Mouse (Mus musculus): ENCODE data around the gene Zdhhc16. TPM values are rescaled to one million over a fixed set of nuclear protein-coding genes. Genes with fewer than 3 reads are reported as not detected.
"Not testable (repeated sequence)": the region's sequence is repeated elsewhere in the genome, so short reads cannot be mapped to it uniquely, and the experiment has no call there.

Gene Zdhhc16
- total RNA-seq, 2 experiments from 2014 or later, result 45.4 to 48.5 TPM

DNA sequence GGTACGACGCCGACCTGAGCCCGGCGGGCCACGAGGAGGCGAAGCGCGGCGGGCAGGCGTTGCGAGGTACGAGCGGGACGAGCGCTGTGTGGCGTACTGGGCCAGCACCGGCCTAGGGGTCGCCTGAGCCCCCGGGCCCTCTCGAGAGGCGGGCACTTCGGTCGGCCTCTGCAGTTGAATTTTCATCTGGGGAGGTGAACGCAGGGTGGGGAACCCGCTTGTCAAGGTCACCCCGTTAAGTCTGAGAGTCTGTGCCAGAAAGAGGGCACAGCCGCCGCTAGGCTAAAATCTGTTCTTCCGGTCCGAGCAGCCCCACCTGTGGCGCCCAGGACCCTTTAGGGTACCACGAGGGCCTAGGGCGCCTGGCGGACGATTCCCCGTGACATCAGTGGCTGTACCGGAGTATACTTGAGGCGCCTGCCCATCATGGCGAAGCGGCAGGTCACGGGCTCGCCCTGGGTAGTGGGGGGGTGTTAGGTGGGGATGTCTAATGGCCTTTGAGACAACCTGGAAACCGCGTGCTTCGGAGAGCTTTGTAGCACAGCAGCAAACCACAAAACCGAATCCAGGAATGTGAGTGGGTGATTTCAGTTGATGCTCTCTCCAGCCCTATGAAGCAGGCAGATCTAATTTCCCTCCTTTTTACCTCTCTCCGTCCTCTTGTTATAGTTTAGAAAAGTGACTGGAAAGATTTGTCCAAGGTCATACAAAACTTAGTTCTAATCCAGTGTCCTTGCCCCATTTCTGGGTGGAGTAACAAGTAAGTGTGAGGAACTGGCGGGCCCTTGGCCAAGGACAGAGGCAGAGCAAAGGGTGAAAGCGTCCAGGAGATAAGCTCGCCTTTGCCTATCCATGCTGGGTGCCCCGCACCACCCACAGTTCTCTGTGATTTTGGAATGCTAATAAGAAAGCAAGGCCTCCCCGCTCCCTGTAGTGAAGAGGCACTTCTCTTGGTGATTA is 20.9 kb upstream of the Zdhhc16 start:
- DNase-seq (ENCODE audit: low spot score in 2 of 2), result no peak
- intact Hi-C loops (cut with DNase I), result no loop called here

- intact Hi-C loops (cut with DNase I), result no loop called here
- DNase-seq (ENCODE audit: low spot score in 2 of 2), result no peak
These were observed 19.3 kb upstream of the Zdhhc16 start for GRCm38 (mm10) chr19:41913774-41914591.

DNA sequence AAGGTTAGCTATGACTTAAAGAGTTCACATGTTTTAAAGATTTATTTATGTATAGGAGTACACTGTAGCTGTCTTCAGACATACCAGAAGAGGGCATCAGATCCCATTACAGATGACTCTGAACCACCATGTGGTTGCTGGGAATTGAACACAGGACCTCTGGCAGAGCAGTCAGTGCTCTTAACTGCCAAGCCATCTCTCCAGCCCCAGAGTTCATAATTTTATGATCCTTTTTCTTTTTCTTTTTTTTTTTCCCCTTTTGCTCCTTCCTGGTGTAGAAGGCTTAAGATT is 18.7 kb upstream of the Zdhhc16 start:
- intact Hi-C loops (cut with DNase I), result not testable (repeated sequence)

GRCm38 (mm10) chr19:41915294-41915693 is 18.0 kb upstream of the Zdhhc16 start:
- DNase-seq (ENCODE audit: low spot score in 2 of 2), result no peak
- intact Hi-C loops (cut with DNase I), result no loop called here

More for the DNA sequence above, 18.7 kb upstream of the Zdhhc16 start:
- not testable (repeated sequence) for DNase-seq (ENCODE audit: low spot score in 2 of 2)

GRCm38 (mm10) chr19:41916853-41917252 is 16.4 kb upstream of the Zdhhc16 start:
- intact Hi-C loops (cut with DNase I), result no loop called here
- no peak for DNase-seq (ENCODE audit: low spot score in 2 of 2)

DNA sequence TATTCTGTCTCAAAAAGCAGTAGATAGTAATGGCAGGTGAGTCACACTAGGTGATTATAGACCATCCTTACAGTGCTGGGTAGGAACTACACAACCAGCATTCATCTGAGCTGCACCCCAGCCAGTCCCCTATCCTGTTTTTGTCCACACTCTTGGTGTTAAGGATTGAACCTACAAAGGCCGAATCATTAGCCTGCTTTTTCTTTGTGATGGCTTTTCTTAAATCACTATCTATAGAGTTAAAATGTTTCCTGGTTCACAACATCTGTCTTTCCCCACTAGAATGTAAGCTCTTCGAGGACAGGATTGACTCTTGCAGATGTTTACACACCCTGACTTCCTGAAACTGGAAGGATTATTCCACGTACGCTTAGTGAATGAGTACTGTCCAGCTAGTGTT is 13.8 kb upstream of the Zdhhc16 start:
- intact Hi-C loops (cut with DNase I), result no loop called here

DNA sequence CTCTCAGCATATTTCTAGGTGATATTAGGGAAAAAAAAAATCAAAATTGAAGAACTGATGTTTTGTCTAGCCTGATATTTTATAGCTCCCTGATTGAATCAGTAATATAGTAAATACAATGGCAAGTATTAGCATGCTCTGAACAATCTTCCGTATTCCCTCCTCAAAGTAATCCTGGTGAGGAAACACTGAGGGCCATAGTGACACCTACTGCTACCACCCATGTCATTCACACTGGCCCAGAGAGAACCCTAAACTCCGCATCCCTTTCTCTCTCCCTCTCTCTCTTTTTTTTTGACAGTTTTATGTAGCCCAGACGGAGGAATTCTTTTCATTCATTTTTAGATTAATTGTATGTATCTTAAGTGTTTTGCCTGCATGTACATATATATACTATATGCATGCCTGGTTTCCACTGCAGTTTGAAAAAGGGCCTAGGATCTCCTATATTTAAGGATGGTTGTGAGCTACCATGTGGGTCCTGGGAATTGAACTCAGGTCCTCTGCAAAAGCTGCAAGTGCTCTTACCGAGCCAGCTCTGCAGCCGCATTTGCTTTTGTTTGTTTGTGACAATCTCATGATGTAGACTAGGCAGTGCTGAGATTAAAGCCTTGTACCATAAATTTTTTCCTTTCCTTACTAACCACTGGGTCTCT is 12.7 kb upstream of the Zdhhc16 start:
- intact Hi-C loops (cut with DNase I), result no loop called here
- no peak for DNase-seq (ENCODE audit: low spot score in 2 of 2)

More for the DNA sequence above, 13.8 kb upstream of the Zdhhc16 start:
- DNase-seq (ENCODE audit: low spot score in 2 of 2), result no peak

DNA sequence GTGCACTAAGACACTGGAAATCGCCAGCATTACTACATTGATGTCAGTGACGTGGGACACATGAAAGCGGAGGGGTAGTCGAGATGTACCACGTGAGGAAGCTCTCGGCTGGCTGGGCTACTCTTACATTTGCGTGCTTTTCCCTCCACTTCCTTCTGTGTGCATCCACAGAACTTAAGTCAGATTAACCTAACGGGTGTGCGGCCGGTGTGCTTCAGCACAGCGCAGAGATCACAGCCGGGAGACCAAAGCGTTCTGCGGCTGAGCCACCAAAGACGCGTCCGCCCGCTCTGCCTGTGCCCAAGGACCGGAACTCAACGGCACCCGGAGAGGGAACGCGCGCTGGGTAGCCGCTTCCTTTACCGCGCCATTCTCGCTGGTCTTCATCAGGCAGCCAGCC is 594 bp upstream of the Zdhhc16 start:
- DNase-seq (ENCODE audit: low spot score in 2 of 2), result peak in 1 of 2 experiments; percentile 28
- intact Hi-C loops (cut with DNase I), result no loop called here

DNA sequence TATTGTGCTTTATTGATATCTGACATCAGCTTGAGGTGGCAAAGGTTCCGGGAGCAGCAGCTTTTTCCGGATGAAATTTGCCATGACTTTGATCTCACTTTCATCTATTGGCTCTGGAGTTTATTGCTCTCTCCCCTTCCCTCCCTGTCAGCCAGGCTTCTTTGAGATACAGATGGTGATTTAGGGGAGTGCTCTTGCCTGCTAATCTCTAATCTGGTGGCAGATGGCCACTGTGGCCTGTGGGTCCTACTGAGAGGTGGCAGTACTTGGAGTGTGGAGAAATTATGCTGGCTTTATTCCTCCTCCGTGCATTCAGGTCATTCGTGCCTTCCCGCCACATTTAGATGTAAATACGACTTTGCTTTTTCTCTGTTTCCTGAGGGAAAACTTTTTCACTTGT is 844 bp downstream of the Zdhhc16 start:
- intact Hi-C loops (cut with DNase I), result loop anchor here (2.0 kb wide), 1 partner anchor 47 kb away; the partner anchor contains the start of genes Mms19 and Ubtd1
- no peak for DNase-seq (ENCODE audit: low spot score in 2 of 2)

DNA sequence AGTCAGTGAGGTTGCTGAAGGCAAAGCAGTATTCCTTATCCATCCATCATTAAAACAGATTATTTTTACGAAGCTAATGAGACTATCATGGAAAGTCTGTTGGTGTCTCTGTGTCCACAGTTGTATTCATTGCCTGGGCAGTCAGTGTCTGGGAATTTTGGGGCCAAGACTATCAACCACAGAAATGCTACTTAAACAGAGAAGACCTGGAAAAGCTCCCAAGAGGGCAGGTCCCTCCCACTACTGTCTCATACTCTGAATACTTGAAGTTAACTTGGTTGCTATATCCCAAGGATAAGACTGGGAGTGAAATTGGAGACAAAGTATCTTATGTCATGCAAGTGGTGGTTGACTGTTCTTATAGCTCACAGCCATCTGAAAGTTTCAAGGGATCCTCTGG is 2.6 kb downstream of the Zdhhc16 start:
- intact Hi-C loops (cut with DNase I), result loop anchor here (2.0 kb wide), 1 partner anchor 45 kb away; the partner anchor contains the start of genes Mms19 and Ubtd1
- DNase-seq (ENCODE audit: low spot score in 2 of 2), result no peak

DNA sequence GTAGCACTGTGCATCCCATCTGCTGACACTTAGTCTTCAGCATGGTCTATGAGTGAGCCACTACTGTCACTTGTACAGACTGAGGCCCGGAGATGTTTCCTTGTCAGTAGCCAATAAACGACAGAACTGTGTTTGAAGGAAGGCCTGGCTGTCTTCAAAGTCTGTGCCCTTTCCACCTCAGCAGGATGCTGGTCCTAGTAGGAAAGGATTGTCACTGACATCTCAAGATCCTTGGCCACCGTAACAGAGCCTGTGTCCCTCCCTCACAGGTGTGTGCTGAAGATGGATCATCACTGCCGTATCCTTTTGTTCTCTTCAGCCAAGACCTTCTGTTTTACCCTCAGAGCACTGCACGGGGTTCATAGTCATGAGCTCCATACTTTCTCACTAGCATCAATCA is 5.3 kb downstream of the Zdhhc16 start:
- intact Hi-C loops (cut with DNase I), result no loop called here
- DNase-seq (ENCODE audit: low spot score in 2 of 2), result no peak

DNA sequence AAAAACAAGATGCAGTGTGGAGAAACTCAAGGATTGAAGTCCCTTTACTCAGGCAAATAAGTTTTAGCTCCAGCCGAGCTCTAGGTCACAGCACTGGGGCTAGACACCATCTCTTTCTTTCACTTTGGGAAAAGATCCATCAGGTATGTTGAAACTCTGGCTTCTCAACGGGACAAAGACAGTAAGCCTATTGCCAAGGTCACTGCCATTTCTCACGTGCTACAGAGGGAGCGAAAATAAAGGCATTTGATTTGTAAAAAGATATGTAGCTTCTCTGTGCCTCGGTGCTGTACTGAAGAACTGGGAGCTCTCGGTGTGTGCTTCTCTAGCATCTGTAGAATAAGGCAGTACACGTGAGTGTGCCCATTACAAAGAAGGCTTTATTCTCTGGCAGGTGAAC is 10.6 kb downstream of the Zdhhc16 start:
- no peak for DNase-seq (ENCODE audit: low spot score in 2 of 2)
- intact Hi-C loops (cut with DNase I), result no loop called here

GRCm38 (mm10) chr19:41952287-41952686 is 19.0 kb downstream of the Zdhhc16 start:
- intact Hi-C loops (cut with DNase I), result loop anchor here (5.0 kb wide), 1 partner anchor 75 kb away; no protein-coding TSS in a partner anchor

GRCm38 (mm10) chr19:41953574-41953973 is 20.3 kb downstream of the Zdhhc16 start:
- intact Hi-C loops (cut with DNase I), result loop anchor here (5.0 kb wide), 1 partner anchor 74 kb away; no protein-coding TSS in a partner anchor
- no peak for DNase-seq (ENCODE audit: low spot score in 2 of 2)

More at GRCm38 (mm10) chr19:41952287-41952686, 19.0 kb downstream of the Zdhhc16 start:
- no peak for DNase-seq (ENCODE audit: low spot score in 2 of 2)

DNA sequence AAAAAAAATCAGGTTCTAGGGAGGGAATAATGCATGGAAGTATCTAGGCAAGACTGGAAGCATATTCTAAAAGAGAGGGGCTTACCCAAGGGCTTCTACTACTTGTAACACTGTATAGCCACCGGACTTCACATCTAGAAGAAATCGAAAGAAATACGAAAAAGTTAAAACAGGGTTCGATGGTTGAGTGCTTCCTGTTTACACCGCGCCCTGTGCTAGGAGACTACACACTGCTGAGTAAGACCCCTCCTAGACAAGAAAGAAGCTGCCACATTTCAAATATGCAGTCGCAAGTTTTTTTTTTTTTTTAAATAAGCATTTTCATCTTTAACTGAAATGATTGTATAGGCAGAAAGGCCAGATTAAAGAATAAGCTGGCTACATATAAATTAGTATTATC is 36.3 kb downstream of the Zdhhc16 start:
- no peak for DNase-seq (ENCODE audit: low spot score in 2 of 2)
- intact Hi-C loops (cut with DNase I), result no loop called here

GRCm38 (mm10) chr19:41973891-41974794 is 40.9 kb downstream of the Zdhhc16 start:
- DNase-seq (ENCODE audit: low spot score in 2 of 2), result peak; percentile 50 to 51
- intact Hi-C loops (cut with DNase I), result no loop called here

DNA sequence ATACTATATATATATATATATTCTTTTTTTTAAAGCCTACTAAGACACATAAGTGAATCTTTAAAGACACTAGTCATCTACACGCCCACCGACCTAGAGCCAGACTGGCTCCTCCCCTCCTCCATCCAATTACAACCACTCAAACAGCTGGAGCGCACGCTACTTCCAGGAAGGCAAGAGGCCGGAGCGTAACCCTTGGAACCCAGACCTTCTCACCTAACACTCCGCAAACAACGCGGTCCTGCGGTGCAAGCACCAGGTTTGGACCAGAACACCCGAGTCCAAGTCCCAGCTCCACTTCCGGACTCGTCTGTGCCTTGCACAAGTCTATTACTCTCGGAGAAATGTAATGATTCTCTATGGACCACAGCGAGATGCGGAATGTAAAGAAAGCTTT is 47.1 kb downstream of the Zdhhc16 start:
- intact Hi-C loops (cut with DNase I), result loop anchor here (2.0 to 5.0 kb wide), 3 partner anchors 37 to 46 kb away; no protein-coding TSS in a partner anchor
- peak in 1 of 2 experiments; percentile 16 for DNase-seq (ENCODE audit: low spot score in 2 of 2)

DNA sequence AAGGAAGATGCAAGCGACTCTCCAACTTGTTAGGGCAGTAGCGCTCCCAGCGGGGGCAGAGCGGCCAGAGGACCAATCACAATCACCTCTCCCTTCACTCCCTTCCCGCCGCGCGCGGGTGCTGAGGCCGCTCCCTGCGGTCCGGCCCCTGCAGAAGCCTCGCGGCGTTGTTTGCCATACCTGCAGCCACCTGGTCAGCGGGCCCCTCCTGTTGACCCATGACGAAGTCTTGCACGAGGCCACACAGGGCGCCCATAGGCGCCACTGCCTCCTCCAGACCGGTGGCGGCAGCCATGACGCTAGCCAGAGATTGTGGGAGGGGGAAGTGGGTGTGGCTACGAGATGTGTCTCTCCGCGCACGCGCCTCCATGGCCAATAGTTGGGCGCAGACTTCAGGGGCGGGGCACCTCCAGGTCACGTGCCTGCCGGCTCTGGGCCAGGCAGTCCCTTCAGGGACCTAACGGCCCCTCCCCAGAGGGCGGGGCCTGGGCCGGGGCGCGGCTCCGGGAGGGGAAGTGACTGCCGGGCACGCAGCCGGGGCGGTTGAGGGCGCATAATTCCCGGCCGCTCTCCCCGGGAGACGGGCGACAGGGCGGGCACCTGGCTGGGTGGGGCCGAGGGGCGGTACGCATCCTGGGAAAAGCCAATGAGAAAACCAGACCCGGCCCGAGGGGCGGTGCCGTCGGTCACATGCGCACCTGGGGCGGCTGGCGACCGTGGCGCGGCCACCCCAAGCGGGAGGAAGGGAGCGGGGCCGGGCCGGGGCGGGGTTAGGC is 47.7 kb downstream of the Zdhhc16 start, which contains the start of gene Mms19:
Mms19 (minus strand) TSS at position 339 of the 776 bp plus-strand sequence.
- DNase-seq (ENCODE audit: low spot score in 2 of 2), result peak; percentile 99
- intact Hi-C loops (cut with DNase I), result loop anchor here (2.0 to 5.0 kb wide), 3 partner anchors 36 to 46 kb away; no protein-coding TSS in a partner anchor

All from left cerebral cortex, postnatal 36 days (tissue).